Comparison of ENCODE assay signal across 8 mouse cellular contexts in genomic region chr1:93511585-93512350, GRCm38 (mm10). TPM values are rescaled to one million over a fixed set of nuclear protein-coding genes. Genes with fewer than 3 reads are reported as not detected.
A peak's percentile ranks its signal among the peaks of the same experiment; 100 is the strongest.
DNase-seq lines count a peak whose midpoint lies in the region; ATAC-seq and TF ChIP-seq lines count a peak whose summit lies in the region.

Farp2 (plus strand) TSS chr1:93512079.

- H3K36me3 ChIP-seq in kidney, embryonic 14.5 days (ENCODE audit: control insufficient read depth, insufficient read depth, low read length) = peaks cover 25% of the 10 kb centered on the region
- H3K36me3 ChIP-seq in limb, embryonic 15.5 days = peaks cover 20% of the 10 kb centered on the region

- peak; percentile 96 for DNase-seq in A20 (ENCODE audit: low read depth, low spot score)
- DNase-seq in heart, adult 9 months (ENCODE audit: low spot score in 2 of 2) = peak; percentile 96 to 97
- peak; percentile 79 to 85 for DNase-seq in monocyte, adult 2 months (ENCODE audit: low read depth in 1 of 2, low spot score in 2 of 2)
- DNase-seq in spleen, postnatal 36 days (ENCODE audit: low spot score in 2 of 2) = peak; percentile 94

- H3K27ac ChIP-seq in bone marrow macrophage, adult 2 months (ENCODE audit: insufficient read depth, low read depth, low read length) = no peak within 1 kb of the TSS; the same call in none of the 2 replicates
- H3K27ac ChIP-seq in embryonic fibroblast, embryonic 13.5 days (ENCODE audit: insufficient read depth, low read length) = peak within 1 kb of the TSS; percentile 51
- H3K27ac ChIP-seq in kidney, embryonic 14.5 days (ENCODE audit: low read depth, low read length) = peak within 1 kb of the TSS; percentile 75; the same call in 1 of the 2 replicates
- peak within 1 kb of the TSS; percentile 87 for H3K27ac ChIP-seq in limb, embryonic 15.5 days

- peak within 1 kb of the TSS; percentile 58 for H3K4me3 ChIP-seq in bone marrow macrophage, adult 2 months (ENCODE audit: insufficient read depth, low read length)
- H3K4me3 ChIP-seq in embryonic fibroblast, embryonic 13.5 days (ENCODE audit: insufficient read depth, low read length) = peak within 1 kb of the TSS; percentile 78
- peak within 1 kb of the TSS; percentile 74 for H3K4me3 ChIP-seq in kidney, embryonic 14.5 days (ENCODE audit: low read length)
- H3K4me3 ChIP-seq in limb, embryonic 15.5 days = peak within 1 kb of the TSS; percentile 69

- peak within 1 kb of the TSS; percentile 80 for H3K4me2 ChIP-seq in kidney, embryonic 14.5 days (replicated peaks; ENCODE audit: low read depth, low read length)
- H3K4me2 ChIP-seq in limb, embryonic 15.5 days = peak within 1 kb of the TSS; percentile 77

- H3K9me3 ChIP-seq in kidney, embryonic 14.5 days (ENCODE audit: control insufficient read depth, low read length) = no peaks in the 10 kb centered on the region
- H3K9me3 ChIP-seq in limb, embryonic 15.5 days = no peaks in the 10 kb centered on the region

- TF ChIP-seq POLR2A in bone marrow macrophage, adult 2 months (IDR thresholded peaks at IDR 0.05; ENCODE audit: borderline replicate concordance, low read depth, low read length) = no peak
- peak; percentile 89 for TF ChIP-seq POLR2A in embryonic fibroblast, embryonic 13.5 days (IDR thresholded peaks at IDR 0.05; ENCODE audit: low read depth, low read length)

- H3K4me1 ChIP-seq in bone marrow macrophage, adult 2 months (ENCODE audit: control insufficient read depth, insufficient read depth, low read length) = peaks cover 7% of the 10 kb centered on the region
- H3K4me1 ChIP-seq in embryonic fibroblast, embryonic 13.5 days (ENCODE audit: control insufficient read depth, insufficient read depth, low read length) = peaks cover 4% of the 10 kb centered on the region
- peaks cover 7% of the 10 kb centered on the region; the same call in 1 of the 2 replicates for H3K4me1 ChIP-seq in kidney, embryonic 14.5 days (ENCODE audit: control insufficient read depth, insufficient read depth, low read length)
- H3K4me1 ChIP-seq in limb, embryonic 15.5 days = peaks cover 22% of the 10 kb centered on the region

- TF ChIP-seq CTCF in bone marrow macrophage, adult 2 months (IDR thresholded peaks at IDR 0.05; ENCODE audit: low read depth, low read length) = no peak
- TF ChIP-seq CTCF in embryonic fibroblast, embryonic 13.5 days (IDR thresholded peaks at IDR 0.05; ENCODE audit: borderline replicate concordance, insufficient read depth, low read length) = no peak

- no peaks in the 10 kb centered on the region for H3K27me3 ChIP-seq in kidney, embryonic 14.5 days (ENCODE audit: control insufficient read depth, insufficient read depth, low read length)
- no peaks in the 10 kb centered on the region for H3K27me3 ChIP-seq in limb, embryonic 15.5 days

- ATAC-seq in kidney, embryonic 14.5 days (ENCODE audit: low FRiP score, low TSS enrichment) = peak; percentile 99
- ATAC-seq in limb, embryonic 15.5 days (ENCODE audit: insufficient number of reproducible peaks, low FRiP score, low TSS enrichment, low read depth) = peak; percentile 98

- WGBS in kidney, embryonic 14.5 days = under 1% methylated on average over 69 of the region's 71 CpGs
- 2% methylated on average over 68 of the region's 71 CpGs for WGBS in limb, embryonic 15.5 days

- H3K9ac ChIP-seq in kidney, embryonic 14.5 days (ENCODE audit: low read depth, low read length) = peak within 1 kb of the TSS; percentile 81
- peak within 1 kb of the TSS; percentile 65 for H3K9ac ChIP-seq in limb, embryonic 15.5 days

RNA-seq across cellular contexts. Expression of gene Farp2, which starts in this region (rescaled TPM):
- 3.4 and 4.4 TPM in 2 replicates for polyA plus RNA-seq in bone marrow macrophage, adult 2 months (2012; ENCODE audit: insufficient read depth, insufficient read length, missing spikeins)
- 42.3 and 47.7 TPM in 2 replicates for polyA plus RNA-seq in embryonic fibroblast, embryonic 13.5 days (2011; ENCODE audit: insufficient read length, low read depth, missing spikeins)
- 6.2 and 7.5 TPM in 2 replicates for polyA plus RNA-seq in kidney, embryonic 14.5 days (2014; fragmentation: Nextera tagmentation; extraction: Ambion mirVana)
- polyA plus RNA-seq in limb, embryonic 15.5 days (2015; fragmentation: Nextera tagmentation; extraction: Ambion mirVana) = 7.9 and 8.7 TPM in 2 replicates
